Mouse (Mus musculus): ENCODE data around the gene Kcnj14. TPM values are rescaled to one million over a fixed set of nuclear protein-coding genes. Genes with fewer than 3 reads are reported as not detected.

Kcnj14 gene
- total and polyA plus RNA-seq, 3 experiments: 0.39 to 1.3 TPM; not detected in 1

- TF ChIP-seq TAL1 (IDR thresholded peaks at IDR 0.05; ENCODE audit: low read length): no peak
- peak; percentile 92 for TF ChIP-seq ELF1 (IDR thresholded peaks at IDR 0.05; ENCODE audit: low read depth, low read length)
- TF ChIP-seq MYB (IDR thresholded peaks at IDR 0.05; ENCODE audit: low read depth, low read length): no peak
- TF ChIP-seq MEF2A (IDR thresholded peaks at IDR 0.05; ENCODE audit: extremely low read depth, insufficient replicate concordance, low read depth, low read length, poor library complexity, severe bottlenecking): no peak
- TF ChIP-seq TCF12 (IDR thresholded peaks at IDR 0.05; ENCODE audit: low read depth, low read length): peak; percentile 30; the same call in 1 of the 2 replicates
- TF ChIP-seq ETS1 (IDR thresholded peaks at IDR 0.05; ENCODE audit: low read depth, low read length): no peak
- TF ChIP-seq CTCF (IDR thresholded peaks at IDR 0.05 in 2 of 3, conservative IDR thresholded peaks at IDR 0.05 in 1 of 3; ENCODE audit: control insufficient read depth in 1 of 3, insufficient read depth in 1 of 3, low read depth in 2 of 3, low read length in 3 of 3, poor library complexity in 1 of 3, severe bottlenecking in 1 of 3): no peak
- no peak for TF ChIP-seq GATA1 (IDR thresholded peaks at IDR 0.05; ENCODE audit: low read depth, low read length)
- no peak for TF ChIP-seq USF2 (IDR thresholded peaks at IDR 0.05; ENCODE audit: borderline replicate concordance in 1 of 2, insufficient read depth in 1 of 2, low read depth in 1 of 2, low read length in 2 of 2)
- no peak for TF ChIP-seq RCOR1 (IDR thresholded peaks at IDR 0.05; ENCODE audit: low read depth, low read length)
- no peak for TF ChIP-seq ZKSCAN1 (IDR thresholded peaks at IDR 0.05; ENCODE audit: low read depth, low read length)
- peak; percentile 49; the same call in 1 of the 2 replicates for TF ChIP-seq POLR2AphosphoS2 (IDR thresholded peaks at IDR 0.05; ENCODE audit: low read length)
- no peak for TF ChIP-seq MAFK (IDR thresholded peaks at IDR 0.05; ENCODE audit: borderline replicate concordance, low read depth, low read length)
- peak; percentile 83 for TF ChIP-seq NELFE (IDR thresholded peaks at IDR 0.05; ENCODE audit: low read depth, low read length)
- TF ChIP-seq USF1 (IDR thresholded peaks at IDR 0.05; ENCODE audit: low read depth, low read length): no peak
- TF ChIP-seq CHD1 (IDR thresholded peaks at IDR 0.05; ENCODE audit: low read depth, low read length): no peak
- peak; percentile 99 for TF ChIP-seq SIN3A (IDR thresholded peaks at IDR 0.05; ENCODE audit: low read length)
Measured at GRCm38 (mm10) chr7:45830427-45831127, 6.0 kb upstream of the Kcnj14 start, which contains the start of gene Grwd1 (continued).

DNA sequence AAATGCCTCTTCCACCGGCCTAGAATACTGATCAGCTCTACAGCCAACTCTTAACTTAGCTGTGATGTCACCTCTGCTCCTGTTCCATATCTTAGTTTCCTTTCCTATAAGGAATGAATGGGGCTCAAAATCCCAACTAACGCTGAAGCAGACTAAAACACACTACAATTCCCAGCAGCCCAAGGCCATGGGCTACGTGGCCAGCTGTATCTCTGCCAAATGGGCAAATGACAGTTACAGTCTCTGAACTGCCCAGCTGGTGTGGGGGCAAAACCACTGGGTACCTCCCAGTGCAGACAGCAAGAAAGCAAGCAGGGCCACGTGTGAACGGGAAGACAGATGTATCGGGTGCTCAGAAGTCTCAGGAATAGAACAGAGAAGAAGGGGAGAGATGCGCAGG, 2.0 kb upstream of the Kcnj14 start:
- no peak for TF ChIP-seq ETS1 (IDR thresholded peaks at IDR 0.05; ENCODE audit: low read depth, low read length)
- TF ChIP-seq GABPA (IDR thresholded peaks at IDR 0.05; ENCODE audit: low read depth, low read length): no peak
- TF ChIP-seq JUND (IDR thresholded peaks at IDR 0.05; ENCODE audit: low read depth, low read length): no peak
- TF ChIP-seq ZC3H11A (IDR thresholded peaks at IDR 0.05; ENCODE audit: low read depth, low read length): no peak
- no peak for TF ChIP-seq HCFC1 (IDR thresholded peaks at IDR 0.05; ENCODE audit: low read depth, low read length)
- TF ChIP-seq CHD2 (IDR thresholded peaks at IDR 0.05; ENCODE audit: low read length): no peak
- TF ChIP-seq ELF1 (IDR thresholded peaks at IDR 0.05; ENCODE audit: low read depth, low read length): no peak
- TF ChIP-seq POLR2A (IDR thresholded peaks at IDR 0.05; ENCODE audit: control insufficient read depth in 1 of 2, insufficient read depth in 1 of 2, low read depth in 1 of 2, low read length in 2 of 2, poor library complexity in 1 of 2): no peak
- H3K4me1 ChIP-seq (ENCODE audit: control insufficient read depth in 1 of 2, insufficient read depth in 2 of 2, low read length in 2 of 2): peaks cover 0 to 13% of the 10 kb centered on the region in 2 experiments; a peak in 3 of 4 replicates
- H3K36me3 ChIP-seq (ENCODE audit: control insufficient read depth in 1 of 2, insufficient read depth in 2 of 2, low read length in 2 of 2): peaks cover 6 to 11% of the 10 kb centered on the region in 2 experiments
- H3K27ac ChIP-seq (ENCODE audit: control insufficient read depth, low read depth, low read length): no peak overlapping the region
- no peak overlapping the region for H3K9ac ChIP-seq (ENCODE audit: control insufficient read depth, low read depth, low read length, poor library complexity, severe bottlenecking)
- DNase-seq (ENCODE audit: low read depth, low spot score): no peak
- H3K27me3 ChIP-seq (ENCODE audit: control insufficient read depth in 1 of 2, insufficient read depth in 2 of 2, low read length in 2 of 2): no peaks in the 10 kb centered on the region
- peaks cover 22% of the 10 kb centered on the region for H3K79me2 ChIP-seq (ENCODE audit: control insufficient read depth, insufficient read depth, low read length, poor library complexity)
- no peaks in the 10 kb centered on the region for H3K9me3 ChIP-seq (replicated peaks; ENCODE audit: insufficient read depth, low read length)
- H3K4me3 ChIP-seq (ENCODE audit: control insufficient read depth in 1 of 2, insufficient read depth in 1 of 2, low read depth in 2 of 2, low read length in 2 of 2): no peak overlapping the region
